Mouse (Mus musculus): ENCODE data around the gene 1110008L16Rik.
"Not testable (repeated sequence)": the region's sequence is repeated elsewhere in the genome, so short reads cannot be mapped to it uniquely, and the experiment has no call there.

Gene 1110008L16Rik

DNA sequence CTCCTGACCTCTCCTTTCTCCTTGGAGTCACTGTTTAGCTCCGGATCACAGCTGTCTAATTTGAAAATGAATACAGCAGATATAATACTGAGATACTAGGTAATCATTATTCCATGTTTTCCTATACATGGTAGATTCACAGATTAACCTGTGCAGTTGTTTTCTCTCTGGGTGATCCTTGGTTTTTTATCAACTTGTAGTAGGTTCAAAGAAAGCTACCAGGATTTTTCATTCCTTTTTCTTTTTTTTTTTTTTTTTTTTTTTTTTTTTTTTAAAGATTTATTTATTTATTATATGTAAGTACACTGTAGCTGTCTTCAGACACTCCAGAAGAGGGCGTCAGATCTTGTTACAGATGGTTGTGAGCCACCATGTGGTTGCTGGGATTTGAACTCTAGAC is 39.1 kb downstream of the 1110008L16Rik start:
- in situ Hi-C loops (cut with MseI, MboI): not testable (repeated sequence)

DNA sequence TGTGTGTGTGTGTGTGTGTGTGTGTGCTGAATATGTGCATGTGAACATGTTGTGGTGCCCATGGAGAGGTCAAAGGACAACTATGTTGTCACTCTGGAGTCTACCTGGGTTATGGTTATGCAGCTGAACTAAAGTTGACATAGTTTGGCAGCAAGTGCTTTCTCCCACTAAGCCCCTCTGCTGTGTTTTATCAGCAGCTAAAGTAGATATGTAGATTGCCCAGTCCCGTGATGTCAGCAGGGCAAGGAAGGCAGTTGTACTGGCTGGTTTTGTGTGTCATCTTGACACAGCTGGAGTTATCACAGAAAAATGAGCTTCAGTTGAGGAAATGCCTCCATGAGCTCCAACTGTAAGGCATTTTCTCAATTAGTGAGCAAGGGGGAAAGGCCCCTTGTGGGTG is 43.7 kb downstream of the 1110008L16Rik start:
- in situ Hi-C loops (cut with MseI, MboI): not testable (repeated sequence)

DNA sequence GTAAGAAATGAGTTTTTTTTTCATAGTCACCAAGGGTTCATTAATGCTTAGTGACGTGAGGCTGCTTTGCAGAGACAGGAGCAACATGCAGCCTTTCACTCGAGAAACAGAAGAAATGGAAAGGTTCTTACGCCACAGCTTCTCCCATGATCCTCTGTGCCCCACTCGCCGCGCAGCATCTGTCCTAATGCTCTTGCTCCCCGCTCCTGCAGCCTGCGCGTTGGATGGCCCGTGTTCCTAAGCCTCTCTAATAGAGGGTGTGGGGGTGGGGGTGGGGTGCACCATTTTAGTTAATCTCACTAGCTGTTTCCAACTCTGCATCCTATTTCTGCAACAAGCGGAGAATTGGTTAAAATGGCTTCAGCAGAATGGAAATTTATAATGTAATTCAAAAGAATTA is 44.6 kb downstream of the 1110008L16Rik start:
- in situ Hi-C loops (cut with MseI, MboI): no loop called here

DNA sequence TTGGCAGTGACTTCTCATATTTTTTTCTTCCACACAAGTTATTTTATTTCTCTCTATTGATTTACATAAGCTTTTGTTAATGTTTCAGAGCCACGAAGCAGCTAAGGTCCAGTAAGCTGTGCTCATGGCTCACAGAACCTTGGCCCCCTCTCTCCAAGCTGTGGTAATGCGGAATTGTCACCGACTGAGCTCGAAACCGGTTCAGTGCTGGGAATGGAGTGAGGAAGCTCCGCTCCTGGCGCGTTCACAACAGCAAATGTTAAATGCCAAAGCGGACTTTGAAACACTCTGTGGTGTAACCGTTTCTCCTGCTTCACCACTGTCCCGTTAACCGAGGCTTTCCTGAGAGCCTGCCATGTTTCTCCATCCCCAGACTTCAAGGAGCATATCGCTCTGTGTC is 45.2 kb downstream of the 1110008L16Rik start:
- in situ Hi-C loops (cut with MseI, MboI): no loop called here

- in situ Hi-C loops (cut with MseI, MboI): no loop called here
These were observed 54.0 kb downstream of the 1110008L16Rik start for GRCm38 (mm10) chr12:55353423-55353822.

DNA sequence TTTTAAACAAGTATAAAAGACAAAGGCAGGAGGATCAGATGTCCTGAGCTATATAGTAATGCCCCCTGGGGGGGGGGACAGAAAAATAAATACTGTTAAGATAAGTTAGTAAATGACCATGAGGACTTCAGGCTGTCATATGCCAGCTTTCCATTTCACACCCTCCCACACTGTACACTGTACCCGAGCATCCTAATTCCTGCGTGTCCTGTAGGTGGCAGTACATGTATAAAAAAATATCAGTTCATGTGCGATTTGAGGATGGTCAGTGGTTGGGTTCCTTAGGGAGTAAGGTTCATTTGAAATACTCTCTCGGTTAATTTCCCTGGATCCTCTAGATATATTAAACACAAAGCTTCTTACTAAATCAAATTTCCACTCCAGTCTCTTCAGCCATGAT is 55.5 kb downstream of the 1110008L16Rik start:
- in situ Hi-C loops (cut with MseI, MboI): no loop called here

GRCm38 (mm10) chr12:55357303-55357702 is 57.9 kb downstream of the 1110008L16Rik start:
- in situ Hi-C loops (cut with MseI, MboI): no loop called here

- in situ Hi-C loops (cut with MseI, MboI): no loop called here
These were observed 61.6 kb downstream of the 1110008L16Rik start for GRCm38 (mm10) chr12:55360929-55361328.

DNA sequence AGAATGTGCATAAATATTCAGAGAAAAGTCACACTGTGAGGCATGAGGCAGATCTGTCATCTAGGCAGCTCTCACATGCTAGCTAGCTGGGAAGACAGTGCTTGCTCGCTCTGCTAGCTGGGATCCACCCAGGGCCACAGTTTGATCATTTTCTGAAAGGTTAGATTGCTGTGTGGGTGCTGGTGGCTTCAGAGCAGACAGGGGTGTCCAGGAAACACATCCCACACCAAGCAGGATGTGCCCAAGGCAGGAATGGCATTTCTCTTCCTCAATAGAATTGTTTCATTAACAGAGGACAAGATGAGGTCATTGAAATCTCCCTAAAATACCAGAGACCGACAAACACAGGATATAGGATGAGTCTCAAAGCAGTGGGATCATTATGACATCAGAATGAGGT is 65.7 kb downstream of the 1110008L16Rik start:
- in situ Hi-C loops (cut with MseI, MboI): no loop called here

- in situ Hi-C loops (cut with MseI, MboI): no loop called here
These were observed 73.2 kb downstream of the 1110008L16Rik start for GRCm38 (mm10) chr12:55372424-55373055.

DNA sequence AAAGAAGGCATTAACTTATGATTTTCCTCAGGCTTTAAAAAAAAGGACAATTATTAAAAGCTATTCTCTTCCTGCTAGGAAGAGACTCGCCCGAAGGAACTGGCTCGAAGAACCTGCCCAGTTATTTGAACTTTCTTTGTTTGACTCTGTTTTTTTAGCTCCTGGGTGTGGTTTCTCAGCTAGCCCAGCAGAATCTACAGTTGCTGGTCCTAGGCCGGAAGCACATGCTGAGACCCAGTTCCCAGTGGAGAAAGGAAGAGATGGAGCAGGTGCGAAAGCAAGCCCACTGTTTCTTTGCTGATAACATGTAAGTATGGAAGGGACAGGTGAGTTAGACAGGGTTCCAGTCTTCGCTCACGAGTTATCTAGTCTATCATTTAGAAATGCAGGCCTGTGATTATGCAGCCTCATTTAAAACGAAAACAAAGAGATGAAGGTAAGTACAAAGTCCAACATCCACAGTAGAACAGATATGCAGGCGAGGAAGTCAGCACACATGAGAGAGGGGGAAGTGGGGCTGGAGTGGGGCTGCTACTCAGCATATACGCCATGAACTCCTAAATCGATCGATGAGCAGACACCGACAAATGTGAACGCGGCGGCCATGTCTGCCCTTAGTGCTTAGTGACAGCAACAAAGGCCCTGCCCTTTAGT is 77.7 kb downstream of the 1110008L16Rik start:
- in situ Hi-C loops (cut with MseI, MboI): no loop called here

DNA sequence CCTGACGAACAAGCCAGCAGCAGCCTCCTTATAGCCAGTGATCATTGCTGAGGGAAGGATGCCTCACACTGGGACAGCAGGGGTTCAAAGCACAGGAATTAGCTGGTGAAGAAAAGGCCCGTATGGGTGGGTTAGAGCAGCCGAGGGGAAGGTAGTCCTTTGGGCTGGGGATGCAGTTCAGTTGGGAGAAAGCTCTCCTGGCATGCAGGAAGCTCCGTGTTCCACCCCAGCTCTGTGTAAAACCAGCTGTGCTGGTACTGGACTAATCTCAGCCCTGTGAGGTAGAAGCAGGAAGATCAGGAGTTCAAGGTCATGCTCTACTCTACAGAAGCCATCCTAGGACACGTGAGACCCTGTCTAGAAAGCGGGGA is 78.2 kb downstream of the 1110008L16Rik start:
- in situ Hi-C loops (cut with MseI, MboI): no loop called here

- in situ Hi-C loops (cut with MseI, MboI): no loop called here
These were observed 84.8 kb downstream of the 1110008L16Rik start, which contains the start of gene Psma6 for GRCm38 (mm10) chr12:55384023-55384749. Psma6 (plus strand) TSS chr12:55384222.

DNA sequence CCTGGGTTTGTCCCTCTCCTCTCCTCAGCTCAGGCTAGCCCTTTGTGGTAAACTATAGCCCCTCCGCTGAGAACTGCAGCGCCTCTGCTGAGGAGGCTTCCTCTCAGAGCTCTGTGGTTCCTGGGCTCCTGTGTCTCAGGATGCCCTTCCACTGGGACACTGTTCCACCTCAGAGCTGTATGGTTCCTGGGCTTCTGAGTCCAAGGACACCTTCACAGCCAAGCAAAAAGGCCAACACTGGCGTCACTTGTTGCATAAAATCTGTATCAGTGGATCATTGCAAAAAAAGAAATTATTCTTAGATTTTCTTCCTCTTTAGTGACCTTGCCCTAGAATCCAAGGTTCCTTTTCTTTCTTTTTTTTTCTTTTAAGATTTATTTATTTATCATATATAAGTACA is 85.4 kb downstream of the 1110008L16Rik start:
- in situ Hi-C loops (cut with MseI, MboI): no loop called here

- in situ Hi-C loops (cut with MseI, MboI): no loop called here
These were observed 86.6 kb downstream of the 1110008L16Rik start for GRCm38 (mm10) chr12:55385931-55386330.

GRCm38 (mm10) chr12:55386456-55386855 is 87.1 kb downstream of the 1110008L16Rik start:
- in situ Hi-C loops (cut with MseI, MboI): no loop called here

DNA sequence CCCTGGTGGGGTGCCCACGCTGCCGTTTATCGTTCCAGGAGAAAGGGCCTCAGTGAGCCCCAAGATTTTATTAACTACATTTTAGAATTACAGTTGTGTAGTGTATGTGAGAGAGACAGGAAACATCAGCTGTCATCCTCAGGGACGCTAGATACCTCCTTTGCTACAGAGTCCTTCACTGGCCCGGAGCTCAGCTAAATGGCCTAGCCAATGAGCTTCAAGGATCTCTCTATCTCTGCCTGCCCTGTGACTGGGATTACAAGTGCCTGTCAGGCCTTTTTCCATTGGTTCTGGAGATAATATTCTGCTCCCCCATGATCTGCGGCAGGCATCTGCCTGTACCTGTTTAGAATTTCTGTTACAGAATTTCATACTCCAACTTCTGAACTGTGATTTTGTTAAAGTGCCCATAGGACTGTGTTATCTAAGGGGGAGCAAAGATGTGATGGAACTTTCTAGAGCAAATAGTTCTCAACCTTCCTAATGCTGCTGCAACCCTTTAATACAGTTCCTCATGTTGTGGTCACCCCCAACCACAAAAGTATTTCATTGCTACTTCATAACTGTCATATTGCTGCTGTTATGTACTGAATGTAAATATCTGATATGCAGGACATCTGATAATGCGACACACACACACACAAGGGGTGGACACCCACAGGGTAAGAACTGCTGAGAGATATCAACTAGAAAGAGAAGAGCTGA is 87.9 kb downstream of the 1110008L16Rik start:
- in situ Hi-C loops (cut with MseI, MboI): no loop called here

DNA sequence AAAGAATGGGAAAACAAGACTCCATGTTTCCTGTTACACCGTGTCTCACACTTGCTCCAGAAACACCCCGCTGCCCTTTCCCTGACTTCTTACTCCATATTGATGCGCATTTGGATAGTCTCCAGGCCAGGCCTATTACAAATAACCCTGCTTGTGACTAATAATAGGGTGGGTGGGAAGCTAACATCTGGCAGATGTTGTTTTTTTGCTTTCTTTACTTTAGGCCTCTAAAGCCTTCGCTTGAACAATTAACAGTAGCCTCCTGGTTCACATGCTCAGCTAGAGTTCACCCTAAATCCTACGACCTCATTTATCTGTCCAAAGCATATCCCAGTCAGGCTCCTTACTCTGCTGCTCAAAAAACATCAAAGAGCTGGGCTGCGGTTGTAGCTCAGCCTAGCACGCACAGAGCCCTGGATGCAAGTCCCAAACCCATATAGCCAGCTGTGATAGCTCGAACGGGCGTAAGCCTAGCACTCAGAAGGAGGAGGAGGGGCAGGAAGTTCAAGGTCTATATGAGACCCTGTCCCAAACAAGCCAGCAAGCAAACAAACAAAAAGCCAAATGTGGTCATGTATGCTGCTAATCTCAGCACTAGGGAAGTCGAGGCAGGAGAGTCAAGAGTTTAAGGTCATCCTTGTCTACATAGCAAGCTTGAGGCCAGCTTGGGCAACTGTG is 88.5 kb downstream of the 1110008L16Rik start:
- in situ Hi-C loops (cut with MseI, MboI): no loop called here

- in situ Hi-C loops (cut with MseI, MboI): no loop called here
These were observed 89.1 kb downstream of the 1110008L16Rik start for GRCm38 (mm10) chr12:55388478-55388877.

GRCm38 (mm10) chr12:55389132-55390081 is 90.0 kb downstream of the 1110008L16Rik start:
- in situ Hi-C loops (cut with MseI, MboI): no loop called here
